Mouse (Mus musculus) cortical plate, adult 2 months (tissue): ENCODE results near the gene Zfp503.
A peak's percentile ranks its signal among the peaks of the same experiment; 100 is the strongest.

Experiments used
- CTCF ChIP-seq: fragments of 200-500 bp; IDR thresholded peaks from 2 replicates; pipeline ENCODE4 v1.5.1; 2011; ENCODE audit warnings: mild to moderate bottlenecking, control low read depth, low read length; ENCODE audit not compliant: insufficient read depth; ENCODE audit errors: extremely low read depth
- POLR2A ChIP-seq: fragments of 200-500 bp; IDR thresholded peaks from 2 replicates; pipeline ENCODE4 v1.6.1; 2011; ENCODE audit warnings: mild to moderate bottlenecking, low read length, control low read depth; ENCODE audit not compliant: insufficient read depth; ENCODE audit errors: extremely low read depth

GRCm38 (mm10) chr14:21968978-21969377 lies 20.4 kb downstream of the Zfp503 start:
- peak; percentile 34 for TF ChIP-seq CTCF
- no peak for TF ChIP-seq POLR2A
